Mouse (Mus musculus): ENCODE results near the gene Chad. TPM values are rescaled to one million over a fixed set of nuclear protein-coding genes. Genes with fewer than 3 reads are reported as not detected.

Gene Chad
- total RNA-seq (2014; rRNA removed) (not detected in 2 replicates), polyA plus RNA-seq (2015; fragmentation: Nextera tagmentation; extraction: Ambion mirVana) (0.30 and 0.44 TPM in 2 replicates)

DNA sequence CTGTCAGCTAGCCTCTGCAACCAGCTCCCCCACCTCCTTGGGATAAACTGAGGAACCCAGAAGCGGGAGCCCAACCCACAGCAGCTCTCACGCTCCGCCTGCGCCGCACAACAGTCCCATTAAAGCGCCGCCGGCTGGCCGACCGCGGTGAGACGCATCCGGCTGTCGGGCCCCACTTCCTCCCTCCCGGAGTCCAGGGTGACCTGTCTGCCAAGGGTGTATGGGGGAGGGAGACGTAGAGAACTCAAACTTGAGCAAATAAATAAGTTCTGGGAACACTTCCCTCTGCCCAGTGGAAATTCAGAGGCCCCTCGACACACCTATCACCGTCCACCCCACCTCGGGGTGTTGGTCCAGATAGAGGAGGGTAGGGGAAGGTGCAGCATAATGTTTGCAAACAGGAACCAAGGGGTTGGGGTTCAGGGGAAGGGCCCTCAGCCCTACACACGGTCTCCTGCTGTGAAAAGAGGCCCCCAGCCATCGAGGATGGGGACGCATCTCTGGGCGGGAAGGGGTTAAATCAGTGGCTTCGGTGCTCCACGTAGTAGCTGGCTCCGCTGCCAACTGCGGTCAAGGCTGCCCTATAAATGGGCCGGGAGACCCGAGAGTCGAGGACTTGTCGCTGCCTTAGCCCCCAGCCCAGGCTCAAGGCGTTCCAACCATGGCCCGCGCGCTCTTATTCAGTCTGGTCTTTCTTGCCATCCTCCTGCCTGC, at the start of gene Chad:
Chad (plus strand) TSS at position 611 of the 714 bp plus-strand sequence.
- TF ChIP-seq CTCF (IDR thresholded peaks at IDR 0.05; ENCODE audit: low read depth), result 0 out of 2 replicates have a peak, but pooled peaks have one; percentile 18
- 4% methylated on average over 35 of the region's 35 CpGs for WGBS
- peak; percentile 73 for ATAC-seq
- H3K4me1 ChIP-seq (ENCODE audit: insufficient read depth), result peaks cover 6% of the 10 kb centered on the region; the same call in 1 of the 2 replicates
- H3K4me2 ChIP-seq (ENCODE audit: low read depth), result peak within 1 kb of the TSS; percentile 42
- H3K4me3 ChIP-seq (ENCODE audit: low read depth, low read length), result peak within 1 kb of the TSS; percentile 22
- 0 out of 2 replicates have a peak within 1 kb of the TSS, but pooled peaks have one; percentile 10 for H3K9ac ChIP-seq
- H3K9me3 ChIP-seq (ENCODE audit: low read length), result no peaks in the 10 kb centered on the region
- no peak within 1 kb of the TSS for H3K27ac ChIP-seq (ENCODE audit: low read depth, low read length)
- no peaks in the 10 kb centered on the region for H3K36me3 ChIP-seq (ENCODE audit: insufficient read depth)
- H3K27me3 ChIP-seq (ENCODE audit: insufficient read depth, low read length), result no peaks in the 10 kb centered on the region
- peak; percentile 31 for DNase-seq

DNA sequence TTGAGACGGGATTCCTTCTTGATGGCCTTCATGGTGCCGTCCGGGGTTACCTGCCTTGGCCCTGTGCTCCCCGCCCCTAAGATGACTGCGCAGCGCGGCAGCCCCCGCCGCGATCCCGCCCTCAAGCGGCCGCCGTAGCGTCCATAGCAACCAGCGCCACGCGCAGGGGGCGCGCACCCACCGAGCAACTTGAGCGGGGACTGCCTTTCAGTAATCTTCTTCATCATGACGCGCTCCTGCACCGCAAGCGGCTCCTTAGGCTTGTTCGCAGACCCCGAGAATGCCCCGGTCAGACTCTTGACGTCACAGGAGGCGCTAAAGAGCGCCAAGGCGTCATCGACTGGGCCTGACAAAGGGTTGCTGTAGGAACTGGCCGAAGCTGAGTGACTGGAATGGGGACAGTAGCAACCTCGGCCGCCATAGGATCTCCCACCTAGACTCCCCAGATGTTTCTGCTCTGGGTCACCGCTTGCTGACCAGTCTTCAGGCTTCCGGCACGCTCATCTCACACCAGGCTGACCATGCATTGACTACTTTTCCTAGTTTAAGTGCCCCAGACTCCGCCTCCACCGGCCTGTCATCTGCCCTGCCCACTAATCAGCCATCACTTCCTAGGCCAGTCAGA, 43.5 kb upstream of the Chad start, which contains the start of gene Mycbpap:
Mycbpap (minus strand) TSS at position 524 of the 625 bp plus-strand sequence.
- no peak within 1 kb of the TSS for H3K27ac ChIP-seq (ENCODE audit: low read depth, low read length)

DNA sequence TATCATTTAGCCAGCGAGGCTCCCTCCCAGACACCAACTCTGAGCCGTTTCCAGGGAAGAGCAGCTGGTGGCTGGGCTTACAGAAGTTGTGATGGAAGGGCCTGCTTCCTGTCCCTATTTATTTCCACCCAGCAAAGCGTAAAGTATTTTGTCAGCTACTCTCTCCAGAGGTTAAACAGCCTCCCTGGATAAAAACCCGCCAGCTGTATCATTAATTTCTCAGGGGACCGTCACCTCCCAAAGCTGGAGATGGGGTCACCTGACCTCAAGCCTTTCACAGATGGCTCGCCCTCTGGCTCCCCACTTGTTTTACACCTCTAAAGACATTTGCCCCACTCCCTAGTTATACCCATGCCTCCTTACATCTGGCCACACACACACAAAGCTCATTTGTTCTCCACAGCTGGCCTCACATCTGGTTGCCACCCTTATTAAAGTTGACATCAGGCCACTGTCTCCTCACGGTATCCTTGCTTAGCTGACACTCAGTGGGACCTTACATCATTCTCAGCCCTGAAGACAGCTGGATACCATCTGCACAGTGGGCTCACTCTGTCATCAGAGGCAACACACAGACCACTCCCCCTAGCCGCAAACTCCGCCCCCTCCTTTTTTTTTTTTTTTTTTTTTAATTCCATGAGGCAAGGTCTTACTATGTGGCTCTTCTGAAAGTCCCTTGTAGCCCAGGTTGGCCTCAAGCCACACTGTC, 38.5 kb upstream of the Chad start:
- 65% methylated on average over 9 of the region's 9 CpGs for WGBS
- ATAC-seq (no peak), DNase-seq (no peak)
- no peaks in the 10 kb centered on the region for H3K9me3 ChIP-seq (ENCODE audit: low read length)
- no peaks in the 10 kb centered on the region for H3K36me3 ChIP-seq (ENCODE audit: insufficient read depth)
- no peak overlapping the region for H3K4me2 ChIP-seq (ENCODE audit: low read depth)
- H3K27me3 ChIP-seq (ENCODE audit: insufficient read depth, low read length), result no peaks in the 10 kb centered on the region
- no peak for TF ChIP-seq CTCF (IDR thresholded peaks at IDR 0.05; ENCODE audit: low read depth)
- no peaks in the 10 kb centered on the region for H3K4me1 ChIP-seq (ENCODE audit: insufficient read depth)
- H3K4me3 ChIP-seq (ENCODE audit: low read depth, low read length), result no peak overlapping the region
- no peak overlapping the region for H3K9ac ChIP-seq
- no peak overlapping the region for H3K27ac ChIP-seq (ENCODE audit: low read depth, low read length)

More for the DNA sequence above, 43.5 kb upstream of the Chad start, which contains the start of gene Mycbpap:
- peak within 1 kb of the TSS; percentile 50 for H3K4me3 ChIP-seq (ENCODE audit: low read depth, low read length)
- peak within 1 kb of the TSS; percentile 52 for H3K9ac ChIP-seq
- no peaks in the 10 kb centered on the region for H3K36me3 ChIP-seq (ENCODE audit: insufficient read depth)
- peak within 1 kb of the TSS; percentile 81 for H3K4me2 ChIP-seq (ENCODE audit: low read depth)
- peak; percentile 24 for TF ChIP-seq CTCF (IDR thresholded peaks at IDR 0.05; ENCODE audit: low read depth)
- no peaks in the 10 kb centered on the region for H3K4me1 ChIP-seq (ENCODE audit: insufficient read depth)
- WGBS, result under 1% methylated on average over 42 of the region's 42 CpGs
- ATAC-seq (peak; percentile 84), DNase-seq (peak; percentile 63)
- no peaks in the 10 kb centered on the region for H3K9me3 ChIP-seq (ENCODE audit: low read length)
- H3K27me3 ChIP-seq (ENCODE audit: insufficient read depth, low read length), result no peaks in the 10 kb centered on the region

DNA sequence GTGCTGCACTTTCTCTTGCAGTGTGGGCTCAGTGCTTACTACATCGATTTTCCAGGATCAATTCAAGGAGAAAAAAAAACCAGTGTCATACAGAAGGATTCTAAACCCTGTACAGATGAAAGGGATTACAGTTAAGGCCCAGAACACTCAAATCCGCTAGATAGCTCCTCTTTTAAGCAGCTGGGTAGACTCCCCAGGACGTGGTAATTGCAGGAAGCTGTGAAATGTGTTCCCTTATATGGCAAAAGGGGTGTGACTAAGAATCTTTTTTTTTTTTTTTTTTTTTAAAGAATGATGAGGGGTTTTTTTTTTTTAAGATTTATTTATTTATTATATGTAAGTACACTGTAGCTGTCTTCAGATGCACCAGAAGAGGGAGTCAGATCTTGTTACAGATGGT, 36.0 kb upstream of the Chad start:
- H3K27me3 ChIP-seq (ENCODE audit: insufficient read depth, low read length), result no peaks in the 10 kb centered on the region
- H3K9ac ChIP-seq, result no peak overlapping the region
- H3K36me3 ChIP-seq (ENCODE audit: insufficient read depth), result no peaks in the 10 kb centered on the region
- peak; percentile 45; the same call in 1 of the 2 replicates for ATAC-seq
- no peaks in the 10 kb centered on the region for H3K9me3 ChIP-seq (ENCODE audit: low read length)
- 26% methylated on average over 3 of the region's 3 CpGs for WGBS
- no peak for DNase-seq
- no peak overlapping the region for H3K4me2 ChIP-seq (ENCODE audit: low read depth)
- no peak overlapping the region for H3K4me3 ChIP-seq (ENCODE audit: low read depth, low read length)
- H3K4me1 ChIP-seq (ENCODE audit: insufficient read depth), result no peaks in the 10 kb centered on the region
- no peak overlapping the region for H3K27ac ChIP-seq (ENCODE audit: low read depth, low read length)
- TF ChIP-seq CTCF (IDR thresholded peaks at IDR 0.05; ENCODE audit: low read depth), result no peak

DNA sequence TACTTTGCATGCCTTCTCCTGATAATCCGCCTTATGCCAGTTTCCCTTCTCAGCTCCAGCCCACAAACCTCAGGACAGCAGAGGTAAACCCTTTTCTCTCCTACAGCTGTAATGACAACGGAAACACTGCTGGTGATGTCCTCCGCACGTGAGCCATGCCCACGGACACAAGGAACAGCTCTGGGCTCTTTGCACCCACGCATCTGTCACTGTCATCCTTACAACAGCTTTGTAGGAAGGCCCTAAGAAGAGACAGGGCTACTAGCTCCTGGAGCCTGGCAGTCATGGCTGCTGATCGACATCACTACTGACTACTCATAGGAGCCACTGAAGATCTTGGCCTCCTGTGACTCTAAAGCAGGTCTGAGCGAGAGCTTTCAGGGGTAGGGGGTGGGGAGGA, 31.7 kb upstream of the Chad start:
- no peak overlapping the region for H3K4me3 ChIP-seq (ENCODE audit: low read depth, low read length)
- DNase-seq (no peak), ATAC-seq (no peak)
- no peak overlapping the region for H3K9ac ChIP-seq
- no peak for TF ChIP-seq CTCF (IDR thresholded peaks at IDR 0.05; ENCODE audit: low read depth)
- no peaks in the 10 kb centered on the region for H3K9me3 ChIP-seq (ENCODE audit: low read length)
- H3K27ac ChIP-seq (ENCODE audit: low read depth, low read length), result no peak overlapping the region
- no peak overlapping the region for H3K4me2 ChIP-seq (ENCODE audit: low read depth)
- H3K27me3 ChIP-seq (ENCODE audit: insufficient read depth, low read length), result no peaks in the 10 kb centered on the region
- WGBS, result 87% methylated on average over 8 of the region's 8 CpGs
- H3K36me3 ChIP-seq (ENCODE audit: insufficient read depth), result no peaks in the 10 kb centered on the region
- no peaks in the 10 kb centered on the region for H3K4me1 ChIP-seq (ENCODE audit: insufficient read depth)

DNA sequence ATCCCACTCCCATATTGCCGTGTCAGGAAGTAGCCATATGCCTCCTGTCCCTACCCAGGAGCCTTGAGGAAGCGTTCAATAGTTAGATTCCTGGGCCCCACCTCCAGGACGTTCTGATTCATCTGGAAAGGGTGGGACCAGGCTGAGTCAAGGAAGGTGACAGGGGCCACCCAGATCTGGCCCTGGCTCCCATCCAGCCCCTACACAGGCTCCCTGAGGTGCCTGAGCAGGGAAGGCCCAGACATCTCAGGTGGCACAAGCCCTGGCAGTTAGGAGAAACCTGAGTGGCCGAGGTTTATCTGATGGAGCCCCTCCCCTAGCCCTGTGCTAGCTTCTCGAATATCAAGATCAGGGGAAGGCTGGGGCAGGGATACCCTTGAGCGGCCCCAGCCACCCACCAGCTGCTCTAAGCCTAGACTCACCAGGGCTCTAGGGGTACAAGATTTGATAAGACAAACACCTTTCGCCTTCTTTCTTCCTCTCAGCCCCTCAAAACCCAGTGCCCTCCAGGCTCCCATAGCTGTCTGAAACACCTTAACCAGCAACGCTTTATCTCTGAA, 26.0 kb upstream of the Chad start:
- WGBS, result 70% methylated on average over 8 of the region's 8 CpGs
- Histone ChIP-seq H3K9me3 (ENCODE audit: low read length) (no peaks in the 10 kb centered on the region), H3K27ac (ENCODE audit: low read depth, low read length) (no peak overlapping the region), H3K27me3 (ENCODE audit: insufficient read depth, low read length) (no peaks in the 10 kb centered on the region), H3K4me3 (ENCODE audit: low read depth, low read length) (no peak overlapping the region), H3K36me3 (ENCODE audit: insufficient read depth) (peaks cover 14% of the 10 kb centered on the region; the same call in 1 of the 2 replicates), H3K9ac (no peak overlapping the region), H3K4me2 (ENCODE audit: low read depth) (no peak overlapping the region), H3K4me1 (ENCODE audit: insufficient read depth) (no peaks in the 10 kb centered on the region)
- ATAC-seq (no peak), DNase-seq (no peak)
- no peak for TF ChIP-seq CTCF (IDR thresholded peaks at IDR 0.05; ENCODE audit: low read depth)
